Mouse (Mus musculus): ENCODE measurements around the gene Cpne1.

- TF ChIP-seq CTCF (IDR thresholded peaks at IDR 0.05; ENCODE audit: low read depth, low read length) (no peak), POLR2A (IDR thresholded peaks at IDR 0.05; ENCODE audit: insufficient read depth, low read length) (no peak), EP300 (IDR thresholded peaks at IDR 0.05; ENCODE audit: insufficient read depth, low read depth, low read length) (no peak)
Observed at GRCm38 (mm10) chr2:156142820-156143219, 31.1 kb upstream of the Cpne1 start.

Measured in ES-Bruce4 (cell line).